Mouse (Mus musculus): ENCODE measurements at regions not wholly inside any gene's neighbourhood (a gene's known extent, or its start where the extent isn't known, plus 50 kb on each side); places are given as distances from the start of the nearest gene placed in this dataset.

DNA sequence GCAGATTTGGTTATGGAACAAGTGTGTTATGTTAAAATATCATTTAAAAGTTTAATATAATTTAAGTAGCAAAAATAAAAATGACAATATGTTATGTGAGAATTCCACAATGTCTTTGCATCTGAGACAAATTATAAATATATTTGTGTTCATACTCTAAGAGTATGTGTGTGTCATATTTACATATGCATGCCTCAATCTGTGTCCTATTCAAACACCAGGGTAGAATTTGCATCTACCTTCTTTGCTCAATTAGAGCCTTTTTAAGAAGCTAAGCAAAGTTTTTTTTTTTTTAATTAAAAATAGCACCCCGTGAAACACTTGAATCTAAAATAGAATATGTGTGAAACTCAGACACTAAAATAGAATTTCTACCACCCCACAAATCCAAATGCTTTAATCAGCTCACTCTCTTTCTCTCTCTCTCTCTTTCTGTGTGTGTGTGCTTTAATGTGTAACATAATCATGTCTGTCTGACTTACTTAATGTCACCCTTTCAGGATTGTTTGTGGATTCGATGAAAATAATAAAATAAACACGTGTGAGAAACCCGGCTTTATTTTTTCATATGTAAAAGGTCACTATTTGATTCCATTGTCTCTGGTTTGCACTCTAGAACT, 1019.6 kb downstream of the Pcdh7 start:
- TF ChIP-seq CHD1 (IDR thresholded peaks at IDR 0.05; ENCODE audit: low read depth, low read length), result no peak
- no peak for TF ChIP-seq RCOR1 (conservative IDR thresholded peaks at IDR 0.05; ENCODE audit: low read depth, low read length)
- TF ChIP-seq CTCF (conservative IDR thresholded peaks at IDR 0.05 in 1 of 2, IDR thresholded peaks at IDR 0.05 in 1 of 2; ENCODE audit: low read depth in 2 of 2, low read length in 2 of 2), result no peak
- TF ChIP-seq MAFK (IDR thresholded peaks at IDR 0.05; ENCODE audit: insufficient replicate concordance, low read length), result no peak

Data from CH12.LX (cell line).